Mouse (Mus musculus): ENCODE results near the gene Cluap1. TPM values are rescaled to one million over a fixed set of nuclear protein-coding genes. Genes with fewer than 3 reads are reported as not detected.

The Cluap1 gene
- 15.9 TPM for polyA plus RNA-seq (2014; fragmentation: Illumina TruSeq; extraction: RNeasy Lipid Tissue Mini Kit (QIAGEN cat#74804); ENCODE audit: low read depth, low replicate concordance)

DNA sequence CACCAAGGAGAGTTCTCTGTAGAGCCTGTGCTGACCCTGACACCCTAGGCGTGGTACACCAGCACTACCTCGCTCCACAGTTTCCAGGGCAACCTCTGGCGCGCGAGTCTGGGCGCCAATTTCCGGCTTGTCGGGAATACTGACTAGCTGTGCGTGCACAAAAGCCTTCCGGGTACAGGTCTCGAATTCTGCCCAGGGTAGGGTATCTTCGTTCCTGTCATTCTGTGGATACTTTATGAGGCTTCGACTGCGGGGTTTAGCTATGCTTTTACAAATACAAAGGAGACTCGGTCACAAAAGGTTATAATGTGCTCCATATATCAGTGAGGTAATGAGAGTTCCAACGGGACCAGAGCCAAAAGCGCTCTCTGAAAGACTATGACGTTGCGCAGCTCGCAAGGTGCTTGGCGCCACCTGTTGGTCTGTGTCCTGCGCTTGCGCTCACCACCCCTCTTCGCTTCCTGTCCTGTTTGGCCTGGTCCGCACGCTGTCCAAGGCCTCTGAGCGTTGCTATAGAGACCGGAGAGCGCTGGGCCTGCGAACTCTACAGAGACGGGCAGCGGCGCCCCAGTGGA, at the start of gene Cluap1, which contains the start of gene 1700037C18Rik:
Gene Cluap1, plus strand, starts transcription at position 265 of the 575 bp plus-strand sequence.
Gene 1700037C18Rik, minus strand, starts transcription at position 153 of the 575 bp plus-strand sequence.

DNA sequence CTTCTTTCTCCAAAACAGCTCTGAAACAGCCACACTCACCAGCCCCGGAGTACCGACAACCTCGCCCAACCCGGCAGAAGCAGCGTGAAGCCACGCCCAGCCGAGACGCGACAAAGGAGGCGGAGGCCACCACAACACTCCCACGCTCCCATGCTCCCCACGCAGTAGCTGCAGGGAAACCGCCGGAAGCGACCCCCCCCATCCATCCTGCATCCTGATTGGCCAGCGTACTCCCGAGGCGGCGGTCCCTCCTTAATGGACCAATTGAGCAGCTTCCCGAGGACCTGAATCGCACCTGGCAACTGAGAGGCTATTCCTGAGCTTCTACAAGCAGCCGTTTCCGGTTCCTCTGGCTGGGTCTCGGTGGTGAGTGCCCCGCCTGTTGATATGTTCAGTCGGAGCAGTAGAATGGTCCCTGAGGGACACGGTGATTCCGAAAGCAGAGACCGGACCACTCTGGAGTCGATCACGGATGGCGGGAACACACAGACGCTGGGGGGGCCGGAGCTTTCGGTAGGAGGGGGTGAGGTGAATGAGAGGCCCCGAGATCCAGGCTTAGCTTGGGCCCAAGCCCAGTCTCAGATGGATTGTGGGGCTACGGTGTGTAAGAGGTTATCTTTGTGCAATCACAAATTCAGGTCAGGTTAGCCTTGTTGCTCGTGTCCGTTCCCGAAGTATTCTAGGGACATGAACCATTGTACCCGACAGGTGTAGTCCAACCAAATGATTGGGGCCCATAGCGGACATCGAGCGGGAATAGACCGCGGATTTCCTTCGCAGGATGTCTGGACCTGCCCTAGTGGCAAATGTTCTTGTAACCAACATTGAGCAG, 36.2 kb upstream of the Cluap1 start, which contains the start of gene Naa60:
Gene Naa60, plus strand, starts transcription at position 160 of the 832 bp plus-strand sequence.

DNA sequence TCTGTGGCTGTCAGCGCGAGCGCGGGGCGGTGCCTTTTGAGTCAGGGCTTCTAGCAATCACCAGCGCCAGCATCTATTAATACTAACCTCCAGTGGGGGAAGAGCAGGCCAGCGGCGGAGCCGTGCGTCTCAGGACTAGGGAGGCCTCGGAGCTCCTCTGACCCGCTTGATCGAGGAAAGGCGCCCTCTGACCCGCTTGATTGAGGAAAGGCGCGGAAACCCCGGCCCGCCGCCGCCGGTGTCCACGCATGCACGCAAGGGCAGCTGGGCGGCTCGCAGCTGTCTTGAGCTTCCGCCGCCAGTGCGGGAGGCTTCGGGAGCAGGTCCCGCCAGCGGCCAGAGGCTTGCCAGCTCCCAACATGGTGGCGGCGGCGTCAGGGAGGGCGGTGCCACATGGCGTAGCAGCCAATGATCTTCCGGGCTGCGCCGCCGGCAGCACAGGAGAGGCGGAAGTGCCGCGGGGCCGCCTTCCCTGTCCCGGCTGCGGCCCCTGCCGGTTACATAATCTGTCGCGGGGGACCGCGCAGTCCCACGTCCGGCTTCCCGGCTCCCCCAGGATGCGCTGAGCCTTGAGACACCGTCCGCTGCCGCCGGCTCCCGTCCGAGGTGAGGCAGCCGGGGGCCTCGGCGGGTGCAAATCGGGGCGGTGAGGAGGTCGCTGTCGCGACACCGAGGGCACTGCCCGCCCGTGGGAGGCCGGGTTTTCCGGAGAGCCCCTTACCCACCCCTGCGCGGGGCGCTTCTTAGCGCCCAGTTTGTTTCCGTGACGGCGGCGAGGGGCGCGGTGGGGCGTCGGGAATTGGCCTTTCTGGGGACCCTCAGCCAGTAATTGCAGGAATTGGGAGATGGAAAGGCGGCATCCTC, 24.2 kb upstream of the Cluap1 start, which contains the start of the genes Zfp597 and Gm20695:
Gene Zfp597, minus strand, starts transcription at position 361 of the 864 bp plus-strand sequence.
Gene Gm20695, plus strand, starts transcription at position 448 of the 864 bp plus-strand sequence.

GRCm38 (mm10) chr16:3976251-3976671, 67.7 kb downstream of the Cluap1 start, which contains the start of gene Nlrc3:
Nlrc3 (minus strand) TSS chr16:3976632.

Other genes starting within 250 kb of the Cluap1 start
- 0.29 TPM for gene Mefv, start 190.7 kb upstream of the Cluap1 start, polyA plus RNA-seq (2014; fragmentation: Illumina TruSeq; extraction: RNeasy Lipid Tissue Mini Kit (QIAGEN cat#74804); ENCODE audit: low read depth, low replicate concordance)
- 24.0 TPM for gene Zfp263, start 164.7 kb upstream of the Cluap1 start, polyA plus RNA-seq (2014; fragmentation: Illumina TruSeq; extraction: RNeasy Lipid Tissue Mini Kit (QIAGEN cat#74804); ENCODE audit: low read depth, low replicate concordance)
- not detected for gene Olfr15, start 77.9 kb upstream of the Cluap1 start, polyA plus RNA-seq (2014; fragmentation: Illumina TruSeq; extraction: RNeasy Lipid Tissue Mini Kit (QIAGEN cat#74804); ENCODE audit: low read depth, low replicate concordance)
- gene Zfp174, start 61.5 kb upstream of the Cluap1 start, polyA plus RNA-seq (2014; fragmentation: Illumina TruSeq; extraction: RNeasy Lipid Tissue Mini Kit (QIAGEN cat#74804); ENCODE audit: low read depth, low replicate concordance) = 2.4 TPM
- 62.5 TPM for gene Naa60, start 36.4 kb upstream of the Cluap1 start, polyA plus RNA-seq (2014; fragmentation: Illumina TruSeq; extraction: RNeasy Lipid Tissue Mini Kit (QIAGEN cat#74804); ENCODE audit: low read depth, low replicate concordance)
- gene Zfp597, start 24.2 kb upstream of the Cluap1 start, polyA plus RNA-seq (2014; fragmentation: Illumina TruSeq; extraction: RNeasy Lipid Tissue Mini Kit (QIAGEN cat#74804); ENCODE audit: low read depth, low replicate concordance) = 7.1 TPM
- gene Gm20695, start 24.2 kb upstream of the Cluap1 start, polyA plus RNA-seq (2014; fragmentation: Illumina TruSeq; extraction: RNeasy Lipid Tissue Mini Kit (QIAGEN cat#74804); ENCODE audit: low read depth, low replicate concordance) = 2.1 TPM
- gene 1700037C18Rik, start 112 bp upstream of the Cluap1 start, polyA plus RNA-seq (2014; fragmentation: Illumina TruSeq; extraction: RNeasy Lipid Tissue Mini Kit (QIAGEN cat#74804); ENCODE audit: low read depth, low replicate concordance) = 16.2 TPM
- 0.55 TPM for gene Nlrc3, start 67.8 kb downstream of the Cluap1 start, polyA plus RNA-seq (2014; fragmentation: Illumina TruSeq; extraction: RNeasy Lipid Tissue Mini Kit (QIAGEN cat#74804); ENCODE audit: low read depth, low replicate concordance)
- gene Slx4, start 95.0 kb downstream of the Cluap1 start, polyA plus RNA-seq (2014; fragmentation: Illumina TruSeq; extraction: RNeasy Lipid Tissue Mini Kit (QIAGEN cat#74804); ENCODE audit: low read depth, low replicate concordance) = 20.5 TPM
- gene Dnase1, start 128.1 kb downstream of the Cluap1 start, polyA plus RNA-seq (2014; fragmentation: Illumina TruSeq; extraction: RNeasy Lipid Tissue Mini Kit (QIAGEN cat#74804); ENCODE audit: low read depth, low replicate concordance) = 0.89 TPM
- 83.9 TPM for gene Trap1, start 169.0 kb downstream of the Cluap1 start, polyA plus RNA-seq (2014; fragmentation: Illumina TruSeq; extraction: RNeasy Lipid Tissue Mini Kit (QIAGEN cat#74804); ENCODE audit: low read depth, low replicate concordance)